13 mouse cellular contexts compared by ENCODE assay signal in genomic region chr4:149056957-149057356, GRCm38 (mm10). TPM values are rescaled to one million over a fixed set of nuclear protein-coding genes. Genes with fewer than 3 reads are reported as not detected.
DNase-seq lines count a peak whose midpoint lies in the region; ATAC-seq and TF ChIP-seq lines count a peak whose summit lies in the region.
"Had no signal": no experiment of that assay in that cellular context is flagged by ENCODE, and none has a peak within 500 bp of the region (broad histone marks: within the 10 kb centered on the region; RNA-seq: fewer than 3 reads in every experiment).

No protein-coding gene starts in this region.

- H3K4me2 ChIP-seq in heart, embryonic 13.5 days, result peak overlapping the region; percentile 68
- H3K4me2 ChIP-seq in hindbrain, embryonic 15.5 days, result no peak overlapping the region
- peak overlapping the region; percentile 12; the same call in 1 of the 2 replicates for H3K4me2 ChIP-seq in neural tube, embryonic 14.5 days (ENCODE audit: low read depth, low read length)
- H3K4me2 ChIP-seq: liver, embryonic 13.5 days; midbrain, embryonic 12.5 days had no signal

- H3K4me1 ChIP-seq in heart, embryonic 13.5 days, result peaks cover 62% of the 10 kb centered on the region
- H3K4me1 ChIP-seq in liver, adult 2 months (ENCODE audit: control insufficient read depth, insufficient read depth, low read length), result no peaks in the 10 kb centered on the region; the same call in 1 of the 2 replicates
- peaks cover 42% of the 10 kb centered on the region for H3K4me1 ChIP-seq in hindbrain, embryonic 15.5 days (replicated peaks)
- peaks cover 42% of the 10 kb centered on the region for H3K4me1 ChIP-seq in neural tube, embryonic 14.5 days (ENCODE audit: control insufficient read depth, insufficient read depth, low read length)

- 0 out of 2 replicates have a peak, but pooled peaks have one; percentile 5 for TF ChIP-seq CTCF in liver, adult 2 months (IDR thresholded peaks at IDR 0.05; ENCODE audit: low read depth, low read length)

- H3K9me3 ChIP-seq in heart, embryonic 13.5 days, result no peaks in the 10 kb centered on the region
- no peaks in the 10 kb centered on the region for H3K9me3 ChIP-seq in hindbrain, embryonic 15.5 days
- H3K9me3 ChIP-seq in neural tube, embryonic 14.5 days (ENCODE audit: control insufficient read depth, low read length), result no peaks in the 10 kb centered on the region
- H3K9me3 ChIP-seq: liver, embryonic 13.5 days; midbrain, embryonic 12.5 days had no signal

- WGBS in heart, embryonic 13.5 days, result 59% methylated on average over 16 of the region's 16 CpGs
- 72% methylated on average over 16 of the region's 16 CpGs for WGBS in liver, adult 2 months
- WGBS in hindbrain, embryonic 15.5 days, result 68% methylated on average over 16 of the region's 16 CpGs
- WGBS in neural tube, embryonic 14.5 days, result 49% methylated on average over 16 of the region's 16 CpGs

- TF ChIP-seq POLR2A in liver, adult 2 months (IDR thresholded peaks at IDR 0.05; ENCODE audit: extremely low read depth, insufficient read depth, low read length), result no peak

- H3K36me3 ChIP-seq in heart, embryonic 13.5 days, result peaks cover 3% of the 10 kb centered on the region; the same call in 1 of the 2 replicates
- H3K36me3 ChIP-seq in liver, adult 2 months (ENCODE audit: control insufficient read depth, insufficient read depth, low read length), result peaks cover 2% of the 10 kb centered on the region; the same call in 1 of the 2 replicates
- no peaks in the 10 kb centered on the region for H3K36me3 ChIP-seq in hindbrain, embryonic 15.5 days
- no peaks in the 10 kb centered on the region for H3K36me3 ChIP-seq in neural tube, embryonic 14.5 days (ENCODE audit: control insufficient read depth, insufficient read depth, low read length)
- H3K36me3 ChIP-seq: liver, embryonic 13.5 days; midbrain, embryonic 12.5 days had no signal

- H3K4me3 ChIP-seq in heart, embryonic 13.5 days, result peak overlapping the region; percentile 35
- H3K4me3 ChIP-seq in liver, adult 2 months (ENCODE audit: insufficient read depth, low read depth, low read length), result no peak overlapping the region
- no peak overlapping the region for H3K4me3 ChIP-seq in hindbrain, embryonic 15.5 days
- no peak overlapping the region for H3K4me3 ChIP-seq in neural tube, embryonic 14.5 days (ENCODE audit: low read depth, low read length)
- H3K4me3 ChIP-seq: liver, embryonic 13.5 days; midbrain, embryonic 12.5 days had no signal

- peak overlapping the region; percentile 76 for H3K9ac ChIP-seq in heart, embryonic 13.5 days
- no peak overlapping the region for H3K9ac ChIP-seq in liver, adult 2 months (ENCODE audit: low read depth, low read length)
- H3K9ac ChIP-seq in hindbrain, embryonic 15.5 days, result no peak overlapping the region
- 0 out of 2 replicates have a peak overlapping the region, but pooled peaks have one; percentile 18 for H3K9ac ChIP-seq in neural tube, embryonic 14.5 days (replicated peaks; ENCODE audit: low read depth, low read length)
- H3K9ac ChIP-seq: liver, embryonic 13.5 days; midbrain, embryonic 12.5 days had no signal

- H3K27me3 ChIP-seq in heart, embryonic 13.5 days (replicated peaks), result no peaks in the 10 kb centered on the region
- no peaks in the 10 kb centered on the region for H3K27me3 ChIP-seq in liver, adult 2 months (ENCODE audit: control insufficient read depth, insufficient read depth, low read length)
- no peaks in the 10 kb centered on the region for H3K27me3 ChIP-seq in hindbrain, embryonic 15.5 days
- H3K27me3 ChIP-seq in neural tube, embryonic 14.5 days (ENCODE audit: control insufficient read depth, insufficient read depth, low read length), result no peaks in the 10 kb centered on the region
- H3K27me3 ChIP-seq: liver, embryonic 13.5 days; Patski had no signal

- peaks cover 36% of the 10 kb centered on the region; the same call in 1 of the 2 replicates for H3K79me2 ChIP-seq in liver, adult 2 months (ENCODE audit: control insufficient read depth, insufficient read depth, low read length)

- ATAC-seq in heart, embryonic 13.5 days (ENCODE audit: extremely low read depth, insufficient number of reproducible peaks, low FRiP score, low TSS enrichment), result no peak
- ATAC-seq in hindbrain, embryonic 15.5 days (ENCODE audit: low FRiP score, low read depth), result peak; percentile 36; the same call in 1 of the 2 replicates
- no peak for ATAC-seq in neural tube, embryonic 14.5 days (ENCODE audit: low read depth)
- no peak for ATAC-seq in activated CD4-positive, CD25-positive, alpha-beta regulatory T cell, adult 4 months
- ATAC-seq: Patski had no signal

- DNase-seq in heart, postnatal 4 days, result no peak
- DNase-seq in liver, adult 2 months (ENCODE audit: extremely low read depth, low read depth, low spot score), result peak; percentile 38
- DNase-seq in liver, result no peak
- no peak for DNase-seq in gastrocnemius, adult 8-10 months (ENCODE audit: low spot score in 2 of 2)
- DNase-seq: adrenal gland, postnatal 14 days; liver, embryonic 13.5 days; thymus, postnatal 4 days had no signal

- peak overlapping the region; percentile 68 for H3K27ac ChIP-seq in heart, embryonic 13.5 days (replicated peaks)
- no peak overlapping the region for H3K27ac ChIP-seq in liver, adult 2 months (replicated peaks; ENCODE audit: insufficient read depth, low read depth, low read length)
- H3K27ac ChIP-seq in hindbrain, embryonic 15.5 days (replicated peaks), result no peak overlapping the region
- no peak overlapping the region for H3K27ac ChIP-seq in neural tube, embryonic 14.5 days (ENCODE audit: low read depth, low read length)
- H3K27ac ChIP-seq: liver, embryonic 13.5 days; midbrain, embryonic 12.5 days had no signal

RNA-seq across cellular contexts. Expression of gene Pex14, which starts 42.7 kb away (rescaled TPM):
- 39.7 and 43.0 TPM in 2 replicates for polyA plus RNA-seq in heart, embryonic 13.5 days (2015; fragmentation: Nextera tagmentation; extraction: Ambion mirVana)
- 10 to 100 TPM; 26.5 to 30.2 TPM for total RNA-seq in heart, postnatal 4 days (2021)
- total RNA-seq in liver, adult 2 months (2014; rRNA removed), result 35.6 and 43.3 TPM in 2 replicates
- 58.2 and 71.6 TPM in 2 replicates for polyA plus RNA-seq in liver, adult 2 months (2012; rRNA removed)
- polyA plus RNA-seq in hindbrain, embryonic 15.5 days (2015; fragmentation: Nextera tagmentation; extraction: Ambion mirVana), result 54.4 and 61.9 TPM in 2 replicates
- 40.9 and 44.4 TPM in 2 replicates for polyA plus RNA-seq in neural tube, embryonic 14.5 days (2014; fragmentation: Nextera tagmentation; extraction: Ambion mirVana)
- total RNA-seq in gastrocnemius, adult 8-10 months (2022), result 10 to 100 TPM; 21.1 to 23.9 (median 23.4) TPM
- polyA plus RNA-seq in activated CD4-positive, CD25-positive, alpha-beta regulatory T cell, adult 4 months (2017; shearing (Covaris generic)), result 10 to 100 TPM; 11.9 to 17.9 TPM

RNA-seq across cellular contexts. Expression of gene Dffa, which starts 47.0 kb away (rescaled TPM):
- 31.2 and 33.5 TPM in 2 replicates for polyA plus RNA-seq in heart, embryonic 13.5 days (2015; fragmentation: Nextera tagmentation; extraction: Ambion mirVana)
- 10 to 100 TPM; 30.5 to 33.9 TPM for total RNA-seq in heart, postnatal 4 days (2021)
- total RNA-seq in liver, adult 2 months (2014; rRNA removed), result 11.8 and 13.2 TPM in 2 replicates
- 14.5 and 14.8 TPM in 2 replicates for polyA plus RNA-seq in liver, adult 2 months (2012; rRNA removed)
- 23.7 and 25.5 TPM in 2 replicates for polyA plus RNA-seq in hindbrain, embryonic 15.5 days (2015; fragmentation: Nextera tagmentation; extraction: Ambion mirVana)
- polyA plus RNA-seq in neural tube, embryonic 14.5 days (2014; fragmentation: Nextera tagmentation; extraction: Ambion mirVana), result 23.8 and 28.0 TPM in 2 replicates
- total RNA-seq in gastrocnemius, adult 8-10 months (2022), result 10 to 100 TPM; 71.6 to 76.6 (median 74.8) TPM
- polyA plus RNA-seq in activated CD4-positive, CD25-positive, alpha-beta regulatory T cell, adult 4 months (2017; shearing (Covaris generic)), result 10 to 100 TPM; 26.0 to 32.4 TPM

Comparison
In these comparisons a context has a peak if more than half of its experiments do, and no peak if none do; other contexts are left out.
1. H3K9ac ChIP-seq: peak in heart, embryonic 13.5 days (single experiment) and neural tube, embryonic 14.5 days (single experiment); none in liver, adult 2 months (single experiment) and hindbrain, embryonic 15.5 days (single experiment).